Mouse (Mus musculus) hindlimb bud, embryonic 11.5 days (tissue): ENCODE measurements around the gene Tspan13.

ENCODE experiments used
- DNase-seq: peaks from one replicate; pipeline ENCODE4 v3.0.0-alpha.2; 2012; ENCODE audit warnings: low read depth, low spot score; ENCODE audit errors: extremely low spot score

The Tspan13 gene

GRCm38 (mm10) chr12:35979625-35980024 lies 62.7 kb downstream of the Tspan13 start:
- no peak for DNase-seq

DNA sequence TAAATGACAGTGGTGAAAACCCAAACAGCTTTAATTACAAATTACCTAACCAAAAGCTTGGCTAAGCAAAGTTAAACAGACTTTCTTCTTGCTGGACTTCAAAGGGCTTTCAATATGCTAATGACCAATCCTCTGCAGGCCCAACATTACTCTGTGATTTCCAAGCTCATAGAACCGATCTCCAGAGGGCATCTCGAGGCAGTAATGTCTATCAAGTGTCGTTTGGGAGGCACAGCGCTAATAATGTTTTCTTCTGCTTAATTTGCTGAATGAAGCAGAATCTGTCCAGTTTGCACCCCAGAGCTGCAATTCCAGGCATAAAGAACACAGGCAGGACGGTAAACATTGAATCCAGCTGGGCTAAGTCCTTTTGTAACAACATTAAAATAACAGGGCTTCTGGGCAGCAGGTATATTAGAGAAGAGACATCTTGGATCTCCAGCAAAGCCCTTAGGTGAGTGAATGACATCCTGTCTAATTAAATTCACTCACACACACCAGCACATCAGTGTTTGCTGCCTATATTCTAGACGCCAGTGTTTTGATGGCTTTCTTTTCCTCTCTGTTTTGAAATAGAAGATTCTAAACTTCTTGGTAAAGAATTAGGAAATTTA lies 64.6 kb downstream of the Tspan13 start:
- DNase-seq, result no peak

- DNase-seq, result no peak
Observed at GRCm38 (mm10) chr12:35975898-35976297, 66.4 kb downstream of the Tspan13 start.

GRCm38 (mm10) chr12:35966768-35967141 lies 75.5 kb downstream of the Tspan13 start:
- DNase-seq, result no peak

GRCm38 (mm10) chr12:35966098-35966767 lies 76.1 kb downstream of the Tspan13 start:
- no peak for DNase-seq
